Mouse (Mus musculus): ENCODE results near the gene Rilp.

- TF ChIP-seq TCF12 (IDR thresholded peaks at IDR 0.05; ENCODE audit: insufficient read depth, poor library complexity, severe bottlenecking) (no peak), POLR2AphosphoS2 (IDR thresholded peaks at IDR 0.05; ENCODE audit: insufficient read length, low read depth) (peak; percentile 90), POLR2A (IDR thresholded peaks at IDR 0.05; ENCODE audit: insufficient read length, low read depth) (peak; percentile 53), MYOD1 (IDR thresholded peaks at IDR 0.05; ENCODE audit: control insufficient read depth in 1 of 3, insufficient read length in 2 of 3, low read depth in 2 of 3) (no peak), MAX (IDR thresholded peaks at IDR 0.05; ENCODE audit: low read depth) (no peak), MYOG (IDR thresholded peaks at IDR 0.05; ENCODE audit: control insufficient read depth in 1 of 3, insufficient read depth in 1 of 3, insufficient read length in 2 of 3, low read depth in 2 of 3) (no peak), TCF3 (IDR thresholded peaks at IDR 0.05; ENCODE audit: insufficient read length, low read depth) (no peak)
Observed at GRCm38 (mm10) chr11:75465051-75465450, 44.8 kb upstream of the Rilp start.

All from myocyte (in vitro differentiated cells).